ENCODE assay signal across 14 mouse cellular contexts in genomic region chr3:75670425-75670824, GRCm38 (mm10).
"Had no signal": no experiment of that assay in that cellular context is flagged by ENCODE, and none has a peak within 500 bp of the region (broad histone marks: within the 10 kb centered on the region; RNA-seq: fewer than 3 reads in every experiment).

No protein-coding gene starts in this region.

- H3K4me3 ChIP-seq: limb, embryonic 13.5 days; myocyte; neural tube, embryonic 12.5 days had no signal

- H3K9ac ChIP-seq: limb, embryonic 13.5 days; liver, embryonic 14.5 days; neural tube, embryonic 12.5 days had no signal

- H3K9me3 ChIP-seq: limb, embryonic 13.5 days; neural tube, embryonic 12.5 days had no signal

- H3K27ac ChIP-seq: kidney, postnatal 0 days; limb, embryonic 13.5 days; liver, embryonic 14.5 days; neural tube, embryonic 12.5 days; stomach, postnatal 0 days had no signal

- H3K4me2 ChIP-seq: limb, embryonic 13.5 days; neural tube, embryonic 12.5 days had no signal

- H3K4me1 ChIP-seq: limb, embryonic 13.5 days; neural tube, embryonic 12.5 days had no signal

- H3K27me3 ChIP-seq: limb, embryonic 13.5 days; neural tube, embryonic 12.5 days had no signal

- DNase-seq: kidney, adult 9 months; kidney, postnatal 36 days; layer of hippocampus, adult 9-11 months; layer of hippocampus, postnatal 36 days; left cerebral cortex, postnatal 4 days; lung, adult 18-20 months; right cerebral cortex, adult 18-20 months; thymus, postnatal 4 days had no signal

- H3K36me3 ChIP-seq: limb, embryonic 13.5 days; neural tube, embryonic 12.5 days had no signal
